Mouse (Mus musculus) lung, postnatal 0 days (tissue): ENCODE data around the gene Jade1. TPM values are rescaled to one million over a fixed set of nuclear protein-coding genes. Genes with fewer than 3 reads are reported as not detected.

Experiments used
- ATAC-seq: fragments of 200-750 bp; cut with Nextera tagmentation; 2 replicates; pipeline ENCODE4 v1.8.0; 2017; ENCODE audit warnings: moderate library complexity
- DNase-seq: peaks from one replicate; pipeline ENCODE4 v3.0.0-alpha.2; 2016; ENCODE audit warnings: low spot score
- H3K27ac ChIP-seq: fragments of 300-500 bp; sonication (generic); 2 replicates; pipeline ENCODE4 v1.5.1; 2014; ENCODE audit warnings: antibody characterized with exemption, mild to moderate bottlenecking, low read length, mixed read lengths
- H3K27me3 ChIP-seq: fragments of 300-500 bp; sonication (generic); replicated peaks from 2 replicates; pipeline ENCODE4 v1.6.1; 2014; ENCODE audit warnings: low read length, mixed read lengths; ENCODE audit not compliant: insufficient read depth
- H3K36me3 ChIP-seq: fragments of 300-500 bp; sonication (generic); 2 replicates; pipeline ENCODE4 v1.6.1; 2014; ENCODE audit warnings: low read length, mixed read lengths; ENCODE audit not compliant: insufficient read depth
- H3K4me1 ChIP-seq: fragments of 300-500 bp; sonication (generic); 2 replicates; pipeline ENCODE4 v1.6.1; 2014; ENCODE audit warnings: antibody characterized with exemption, low read depth, low read length, mixed read lengths; ENCODE audit not compliant: insufficient read depth
- H3K4me2 ChIP-seq: fragments of 300-500 bp; sonication (generic); replicated peaks from 2 replicates; pipeline ENCODE4 v1.6.1; 2014; ENCODE audit warnings: low read depth, mild to moderate bottlenecking, low read length, moderate library complexity, mixed read lengths
- H3K4me3 ChIP-seq: fragments of 300-500 bp; sonication (generic); 2 replicates; pipeline ENCODE4 v1.5.1; 2014; ENCODE audit warnings: low read depth, low read length
- H3K9ac ChIP-seq: fragments of 300-500 bp; sonication (generic); replicated peaks from 2 replicates; pipeline ENCODE4 v1.6.1; 2014; ENCODE audit warnings: low read depth, mild to moderate bottlenecking
- H3K9me3 ChIP-seq: fragments of 300-500 bp; sonication (generic); 2 replicates; pipeline ENCODE4 v1.6.1; 2016; ENCODE audit warnings: low read length, mixed read lengths
- CTCF ChIP-seq: IDR thresholded peaks from 2 replicates; pipeline ENCODE4 v1.5.1; 2016; ENCODE audit warnings: antibody characterized with exemption, mild to moderate bottlenecking
- EP300 ChIP-seq: IDR thresholded peaks from 2 replicates; pipeline ENCODE4 v1.6.1; 2016; ENCODE audit warnings: antibody characterized with exemption, mild to moderate bottlenecking, control low read depth
- WGBS: fragments of 180-500 bp; shearing (Covaris S2); extraction: QIAGEN DNeasy Blood & Tissue Kit; methylation state at CpG from one replicate; pipeline ENCODE4 v1.1.7; 2014; 5-methylcytosine and 5-hydroxymethylcytosine counted together
- polyA plus RNA-seq: library from polyadenylated mRNA; unstranded; fragments of >200 nt; fragmentation: Nextera tagmentation; extraction: Ambion mirVana; gene quantifications from 2 replicates; pipeline ENCODE4 v1.2.1, GENCODE M21; 2015

The Jade1 gene
- polyA plus RNA-seq, 1 experiment from 2014 or later: 6.0 TPM

DNA sequence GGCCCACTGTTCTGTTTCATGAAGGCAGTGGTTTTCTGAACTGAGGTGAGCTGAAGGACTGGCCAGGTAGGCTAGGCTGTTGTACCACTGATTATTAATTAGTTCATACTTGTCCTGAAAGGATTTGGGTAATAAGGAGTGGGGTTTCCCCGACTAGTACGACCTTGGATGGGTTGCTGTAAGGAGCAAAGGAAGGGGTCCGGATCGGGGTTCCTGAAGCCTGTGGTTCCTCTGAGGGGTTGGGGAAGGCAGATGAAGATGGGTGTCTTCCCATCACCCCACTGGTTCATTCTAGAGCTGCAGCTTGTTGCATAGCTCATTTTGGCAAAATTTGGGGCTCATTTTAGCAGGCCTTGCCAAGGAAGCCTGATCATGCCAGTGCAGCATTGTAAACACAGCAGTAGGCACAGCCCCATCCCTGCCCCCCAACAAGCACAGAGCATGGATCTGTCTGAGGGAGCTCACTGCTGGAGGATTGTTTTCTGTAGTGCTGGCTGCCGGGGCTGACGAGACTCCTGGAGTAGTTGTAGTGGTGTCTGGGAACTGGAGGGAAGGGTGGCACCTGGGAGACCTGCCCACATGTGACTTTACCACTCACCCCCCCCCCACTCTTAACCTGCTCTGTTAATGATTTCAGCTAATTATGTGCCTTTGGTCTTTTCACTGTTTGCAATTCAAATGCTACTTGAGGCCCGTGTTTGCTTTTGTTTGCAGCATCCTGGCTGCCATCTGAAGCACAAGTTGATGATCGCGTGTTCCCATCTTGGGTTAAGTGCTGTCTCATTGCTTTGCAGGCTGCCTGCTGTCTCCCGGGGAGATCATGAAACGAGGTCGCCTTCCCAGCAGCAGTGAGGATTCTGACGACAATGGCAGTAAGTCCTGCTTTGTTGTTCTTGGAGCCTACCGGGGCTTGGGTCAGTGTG lies 25.1 kb downstream of the Jade1 start:
- TF ChIP-seq EP300: no peak
- no peak for TF ChIP-seq CTCF
- H3K9ac ChIP-seq: no peak overlapping the region
- no peak overlapping the region for H3K27ac ChIP-seq
- no peaks in the 10 kb centered on the region for H3K27me3 ChIP-seq
- no peak overlapping the region for H3K4me3 ChIP-seq
- H3K4me2 ChIP-seq: no peak overlapping the region
- no peak for ATAC-seq
- no peaks in the 10 kb centered on the region for H3K9me3 ChIP-seq
- DNase-seq: no peak
- no peaks in the 10 kb centered on the region for H3K36me3 ChIP-seq
- WGBS: 60% methylated on average over 14 of the region's 14 CpGs
- H3K4me1 ChIP-seq: no peaks in the 10 kb centered on the region

DNA sequence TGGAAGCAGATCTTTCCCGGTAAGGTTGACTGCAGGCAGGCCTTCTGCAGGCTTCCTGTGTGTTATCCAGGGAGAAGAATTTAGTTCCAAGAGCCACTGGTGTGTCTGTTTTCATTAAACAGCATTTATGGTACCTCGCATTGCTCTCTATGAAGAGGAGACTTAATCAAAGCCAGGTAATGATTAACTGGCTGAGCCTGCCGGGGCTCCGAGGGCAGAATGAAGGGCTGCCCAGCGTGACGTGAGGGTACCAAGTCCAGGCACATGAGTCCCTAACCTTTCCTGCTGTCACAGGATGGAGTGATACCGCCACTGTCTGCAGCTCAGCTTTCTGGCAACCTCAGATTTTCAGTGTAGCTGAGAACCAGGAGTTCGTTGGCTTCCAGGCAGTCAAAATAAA lies 25.9 kb downstream of the Jade1 start:
- Histone ChIP-seq H3K27ac (no peak overlapping the region), H3K36me3 (no peaks in the 10 kb centered on the region), H3K9me3 (no peaks in the 10 kb centered on the region), H3K4me2 (no peak overlapping the region), H3K9ac (no peak overlapping the region), H3K4me3 (no peak overlapping the region), H3K27me3 (no peaks in the 10 kb centered on the region), H3K4me1 (no peaks in the 10 kb centered on the region)
- ATAC-seq (no peak), DNase-seq (no peak)
- TF ChIP-seq EP300: no peak
- TF ChIP-seq CTCF: no peak
- WGBS: 63% methylated on average over 8 of the region's 8 CpGs

DNA sequence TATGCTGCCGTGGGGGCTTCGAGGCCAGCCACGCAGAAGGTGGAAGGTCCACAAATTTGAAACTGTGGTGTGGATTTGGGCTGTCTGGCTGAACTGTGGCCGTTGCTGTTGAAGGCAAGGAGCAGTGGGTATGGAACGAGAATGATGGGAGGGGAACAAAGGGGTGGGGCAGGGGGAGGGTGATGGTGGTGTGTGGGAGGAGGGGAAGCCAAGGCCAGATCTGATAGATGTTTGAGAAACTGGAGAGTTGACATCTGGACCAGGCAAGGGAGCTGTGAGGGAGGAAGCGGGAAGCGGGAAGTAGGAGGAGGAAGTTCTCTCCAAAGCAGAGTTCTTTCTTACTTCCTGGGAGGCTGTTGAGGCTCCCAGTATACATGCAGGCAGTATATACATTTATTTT lies 26.7 kb downstream of the Jade1 start:
- H3K4me3 ChIP-seq: no peak overlapping the region
- 72% methylated on average over 7 of the region's 7 CpGs for WGBS
- no peaks in the 10 kb centered on the region for H3K9me3 ChIP-seq
- no peaks in the 10 kb centered on the region for H3K27me3 ChIP-seq
- no peak overlapping the region for H3K4me2 ChIP-seq
- no peak overlapping the region for H3K27ac ChIP-seq
- no peak overlapping the region for H3K9ac ChIP-seq
- no peaks in the 10 kb centered on the region for H3K36me3 ChIP-seq
- DNase-seq (no peak), ATAC-seq (no peak)
- no peaks in the 10 kb centered on the region for H3K4me1 ChIP-seq
- TF ChIP-seq EP300 (no peak), CTCF (no peak)

DNA sequence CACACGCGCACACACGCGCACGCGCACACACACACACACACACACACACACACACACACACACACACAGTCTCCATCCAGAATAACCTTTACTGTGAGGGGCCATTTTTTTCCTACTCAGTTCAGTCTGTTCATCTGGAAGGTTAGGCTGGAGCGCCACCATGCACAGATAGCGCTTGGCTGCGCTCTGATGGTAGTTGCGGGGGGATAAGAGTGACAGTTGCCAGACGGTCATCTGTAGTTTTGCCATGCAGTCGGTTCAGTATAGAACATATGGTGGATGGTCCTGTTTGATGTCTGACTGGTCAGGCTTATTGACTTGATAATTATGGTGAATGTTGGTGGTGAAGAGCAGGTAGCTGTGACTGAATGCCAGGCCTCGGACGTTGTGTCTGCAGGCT lies 27.6 kb downstream of the Jade1 start:
- H3K27ac ChIP-seq: no peak overlapping the region
- no peak overlapping the region for H3K4me3 ChIP-seq
- TF ChIP-seq EP300: no peak
- H3K27me3 ChIP-seq: no peaks in the 10 kb centered on the region
- no peaks in the 10 kb centered on the region for H3K9me3 ChIP-seq
- ATAC-seq (no peak), DNase-seq (no peak)
- no peaks in the 10 kb centered on the region for H3K36me3 ChIP-seq
- H3K4me2 ChIP-seq: no peak overlapping the region
- no peak overlapping the region for H3K9ac ChIP-seq
- WGBS: 93% methylated on average over 14 of the region's 14 CpGs
- no peaks in the 10 kb centered on the region for H3K4me1 ChIP-seq

DNA sequence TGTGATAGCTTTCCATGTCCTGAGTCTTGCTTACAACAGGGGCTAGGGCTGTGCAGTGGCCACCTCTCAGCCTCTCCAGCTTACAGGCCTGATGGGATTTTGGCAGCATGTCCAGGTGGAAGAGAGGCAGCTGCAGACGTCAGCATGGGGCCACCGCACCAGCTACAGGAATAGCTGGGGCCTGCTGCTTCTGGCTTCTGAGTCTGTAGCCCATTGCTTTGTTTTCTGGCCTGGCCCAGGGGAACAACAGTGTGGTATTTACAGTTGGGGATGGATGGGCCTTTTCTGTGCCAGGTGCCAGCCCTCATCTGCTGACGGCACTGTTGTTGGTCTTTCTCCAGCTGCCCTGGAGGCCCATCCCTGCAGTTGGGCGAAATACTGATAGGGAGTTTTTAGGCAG lies 28.1 kb downstream of the Jade1 start:
- TF ChIP-seq CTCF (no peak), EP300 (no peak)
- Histone ChIP-seq H3K4me2 (no peak overlapping the region), H3K9ac (no peak overlapping the region), H3K36me3 (no peaks in the 10 kb centered on the region), H3K4me1 (no peaks in the 10 kb centered on the region), H3K4me3 (no peak overlapping the region), H3K27ac (no peak overlapping the region), H3K27me3 (no peaks in the 10 kb centered on the region), H3K9me3 (no peaks in the 10 kb centered on the region)
- ATAC-seq: no peak
- 81% methylated on average over 4 of the region's 4 CpGs for WGBS
- no peak for DNase-seq

DNA sequence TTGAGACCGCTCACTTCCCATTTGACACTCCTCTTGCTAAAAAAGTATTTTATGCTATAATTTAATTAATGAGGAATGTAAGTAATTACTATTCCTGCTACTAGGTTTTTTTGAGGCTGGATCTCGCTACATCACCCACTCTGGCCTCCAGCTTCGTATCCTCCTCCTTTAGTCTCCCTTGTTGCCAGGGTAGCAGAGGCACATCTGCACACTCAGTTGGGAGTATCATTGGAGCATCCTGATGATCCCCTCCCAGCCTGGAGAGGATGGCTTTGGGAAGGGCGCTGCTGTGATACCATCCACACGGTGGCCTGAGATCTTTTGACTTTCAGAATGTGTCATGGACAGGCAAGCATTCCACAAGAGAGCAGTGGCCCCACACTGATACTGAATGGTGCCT lies 30.0 kb downstream of the Jade1 start:
- no peak for ATAC-seq
- H3K9me3 ChIP-seq: no peaks in the 10 kb centered on the region
- H3K4me3 ChIP-seq: no peak overlapping the region
- H3K4me2 ChIP-seq: no peak overlapping the region
- H3K4me1 ChIP-seq: no peaks in the 10 kb centered on the region
- DNase-seq: no peak
- H3K36me3 ChIP-seq: no peaks in the 10 kb centered on the region
- no peak overlapping the region for H3K9ac ChIP-seq
- no peaks in the 10 kb centered on the region for H3K27me3 ChIP-seq
- no peak overlapping the region for H3K27ac ChIP-seq
- TF ChIP-seq CTCF (no peak), EP300 (no peak)
- WGBS: 87% methylated on average over 5 of the region's 5 CpGs
